Mouse (Mus musculus) common myeloid progenitor, adult 5-6 weeks (primary cell): ENCODE measurements at regions not wholly inside any gene's neighbourhood (a gene's known extent, or its start where the extent isn't known, plus 50 kb on each side); places are given as distances from the start of the nearest gene placed in this dataset.
A peak's percentile ranks its signal among the peaks of the same experiment; 100 is the strongest.

ENCODE experiments used
- ATAC-seq: replicated peaks from 2 replicates; pipeline ENCODE4 v1.8.0; 2016; ENCODE audit warnings: low read depth, mild to moderate bottlenecking, moderate TSS enrichment, inconsistent platforms; ENCODE audit not compliant: poor library complexity, severe bottlenecking

DNA sequence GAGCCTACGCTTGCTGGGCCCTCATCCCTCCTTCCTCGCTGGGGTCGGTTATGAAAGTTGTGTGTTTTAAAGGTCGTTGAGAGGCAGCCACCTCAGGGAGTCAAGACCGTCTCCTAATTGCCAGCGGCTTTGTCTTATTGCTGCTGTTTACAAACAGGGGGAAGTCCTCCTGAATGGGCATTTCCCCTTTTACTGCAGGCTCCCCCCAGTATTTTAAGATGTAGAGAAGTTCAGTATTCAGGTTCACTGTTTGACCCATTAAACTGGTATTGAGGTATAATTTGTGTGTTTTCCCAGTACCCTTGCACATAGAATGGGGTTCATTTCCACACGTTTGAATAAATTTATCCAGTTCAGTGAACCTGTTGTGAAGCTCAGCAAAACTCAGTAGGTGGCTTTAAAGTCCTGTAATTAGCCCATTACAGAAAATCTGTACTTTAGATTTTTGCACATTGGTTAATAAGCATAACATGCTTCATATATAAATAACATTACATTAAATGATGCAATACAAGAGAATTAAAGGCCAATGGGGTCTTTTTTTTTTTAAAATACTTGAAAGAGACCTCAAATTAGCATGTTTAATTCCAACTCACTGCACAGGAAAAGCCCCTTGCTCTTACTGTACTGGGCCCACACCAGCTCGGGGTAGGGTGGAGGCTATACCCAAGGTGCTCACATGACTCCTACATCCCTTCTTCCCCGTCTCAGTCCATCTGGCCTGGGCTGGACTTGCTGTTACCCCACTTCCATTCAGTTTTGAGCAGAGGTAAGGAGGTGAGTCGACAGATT lies 63.7 kb downstream of the Nkx2-1 start:
- no peak for ATAC-seq

DNA sequence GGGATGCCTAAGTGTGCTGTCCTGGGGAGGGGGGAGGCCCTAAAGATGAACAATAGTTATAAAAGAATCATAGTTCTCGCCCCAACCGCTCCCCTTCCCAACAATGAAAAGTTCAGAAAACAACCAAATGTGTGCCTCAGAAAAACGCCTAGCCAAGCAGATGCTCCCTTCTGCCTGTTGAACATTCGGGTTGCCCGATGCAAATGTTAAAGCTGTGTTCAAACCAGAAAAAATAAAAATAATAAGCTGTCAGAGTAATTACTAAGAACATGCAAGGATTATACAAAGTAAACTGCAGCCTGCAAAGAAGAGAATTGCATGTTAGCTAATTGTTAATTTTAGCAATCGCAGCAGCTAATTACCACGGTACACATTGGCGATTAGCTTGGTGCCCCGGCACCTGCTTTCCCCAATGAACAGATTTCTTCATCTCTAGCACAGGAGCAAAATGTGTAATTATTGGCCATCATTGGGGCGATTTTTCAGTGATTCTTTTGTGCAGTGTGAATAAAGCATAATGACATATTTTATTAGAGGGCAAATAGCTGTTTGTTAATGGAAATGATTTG lies 65.7 kb downstream of the Nkx2-1 start:
- ATAC-seq, result no peak

DNA sequence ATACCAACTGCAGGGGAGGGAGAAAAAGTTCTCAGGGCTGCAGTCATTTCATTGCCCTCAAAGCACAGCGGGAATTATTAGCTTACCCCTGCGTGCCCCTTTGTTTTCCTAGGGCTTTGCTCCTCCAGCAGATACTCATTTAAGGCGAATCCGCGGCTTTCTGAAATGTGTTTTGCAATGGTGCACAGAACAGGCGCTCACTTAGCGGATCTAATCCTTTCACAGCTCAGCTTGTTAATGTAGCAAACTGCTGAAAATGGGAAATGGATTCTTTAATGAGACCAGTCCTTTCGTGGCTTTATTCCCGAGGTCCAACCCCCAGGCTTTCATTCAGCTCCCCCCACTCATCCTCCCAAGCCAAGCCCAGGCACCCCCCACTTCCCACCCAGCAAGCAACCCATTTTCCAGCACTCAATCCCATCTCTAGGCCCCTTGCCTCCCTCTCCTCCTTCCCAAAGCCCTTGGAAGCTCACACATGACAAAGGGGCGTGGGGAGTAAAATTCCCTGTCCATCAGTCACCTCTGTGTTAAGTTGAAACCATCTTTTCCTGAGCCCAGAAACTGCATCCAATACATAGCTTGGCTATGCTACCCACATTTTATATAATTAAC lies 77.1 kb downstream of the Nkx2-1 start:
- no peak for ATAC-seq

DNA sequence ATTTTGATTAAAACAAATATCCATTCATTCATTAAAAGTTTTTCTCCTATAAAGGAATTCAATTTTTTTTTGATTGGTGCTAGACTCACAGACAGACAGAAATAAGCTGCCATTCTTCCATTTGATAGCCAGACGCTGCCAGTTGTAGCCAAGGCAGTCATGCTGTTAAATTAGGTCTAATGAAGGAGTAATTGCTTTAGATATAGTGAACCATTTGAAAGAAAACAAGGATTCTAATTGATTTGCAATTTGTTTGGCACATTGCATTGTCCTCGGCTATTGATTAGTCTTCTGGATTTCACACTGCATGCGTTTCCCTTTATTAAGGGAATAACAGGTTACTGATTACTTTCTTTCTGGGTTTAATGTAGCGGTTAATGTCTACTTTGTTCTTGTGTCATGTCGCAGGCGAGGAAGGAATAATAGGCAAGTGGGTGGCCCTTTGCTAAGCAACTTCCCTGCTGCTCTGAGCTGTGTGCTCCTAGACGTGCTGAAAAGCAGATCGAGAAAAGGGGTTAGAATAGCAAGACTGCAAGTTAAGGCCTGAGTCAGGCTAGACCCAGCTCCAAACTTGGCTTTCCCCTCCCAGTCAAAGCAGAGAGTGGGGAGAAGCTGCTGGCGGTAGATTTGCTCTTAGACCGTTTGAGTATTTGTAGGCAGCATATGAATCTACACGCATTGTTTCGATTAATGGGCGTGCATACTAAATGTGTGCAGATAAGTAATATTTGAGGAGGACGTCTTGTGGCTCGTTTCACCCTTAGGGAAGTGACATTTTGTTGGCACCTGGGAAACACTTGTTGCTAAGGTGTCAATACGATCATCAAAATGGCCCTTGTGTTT lies 77.8 kb downstream of the Nkx2-1 start:
- ATAC-seq, result no peak

DNA sequence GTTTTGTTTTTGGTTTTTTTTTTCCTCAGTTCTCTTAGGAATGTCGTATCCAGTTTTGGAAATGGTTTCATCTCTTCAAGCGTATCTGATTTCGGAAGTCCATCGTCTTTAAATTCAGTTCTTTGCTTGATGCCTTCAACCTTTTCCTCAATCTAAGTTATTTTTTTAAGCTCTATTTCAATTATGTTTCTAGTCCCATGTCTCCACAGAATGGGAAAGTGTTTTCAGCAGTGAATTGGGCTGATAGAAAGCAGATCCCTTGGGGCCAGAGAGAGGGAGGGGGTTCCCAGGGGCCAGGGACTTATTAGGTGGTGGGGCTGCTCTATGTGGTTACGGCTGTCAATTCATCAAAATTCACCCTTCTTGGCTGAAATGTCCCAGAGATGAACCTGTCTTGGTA lies 78.8 kb downstream of the Nkx2-1 start:
- ATAC-seq, result no peak

DNA sequence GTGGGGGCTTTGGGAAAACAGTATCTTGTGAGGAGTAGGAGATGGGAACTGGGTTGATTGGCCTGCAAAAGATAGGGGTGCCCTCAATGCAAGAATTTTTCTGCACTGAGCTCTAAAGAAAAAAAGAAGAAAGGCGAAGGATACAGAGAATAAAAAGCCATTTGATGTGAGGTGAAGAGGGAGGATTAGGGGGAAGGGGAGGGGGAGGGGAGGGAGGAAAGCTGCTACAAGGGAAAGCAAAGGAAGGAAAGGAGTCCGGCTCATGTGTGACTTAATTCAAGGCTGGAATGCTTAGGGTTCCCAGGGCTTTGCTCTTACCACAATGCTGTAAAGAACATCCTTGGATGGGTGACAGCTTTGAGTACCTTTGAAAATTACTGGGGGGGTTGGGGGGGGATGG lies 79.4 kb downstream of the Nkx2-1 start:
- no peak for ATAC-seq

DNA sequence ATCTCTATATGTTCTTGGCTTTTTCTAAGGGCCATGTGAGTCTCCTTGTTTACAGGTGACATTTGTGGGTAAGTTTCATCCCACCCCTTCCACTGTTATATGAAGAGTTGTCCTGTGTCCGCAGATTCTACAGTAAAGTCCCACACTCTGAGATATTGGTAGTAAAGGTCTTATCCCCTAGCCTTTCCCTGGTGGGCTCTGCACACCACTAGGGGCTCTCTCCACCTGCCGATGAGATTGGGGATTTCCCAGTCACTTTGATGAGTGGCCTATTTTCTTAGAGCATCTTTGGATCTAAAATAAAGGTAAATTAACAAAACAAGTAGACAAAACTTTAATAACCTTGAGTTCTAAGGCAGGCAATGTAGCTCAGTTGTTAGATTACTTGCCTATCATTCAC lies 86.4 kb downstream of the Nkx2-1 start:
- no peak for ATAC-seq

DNA sequence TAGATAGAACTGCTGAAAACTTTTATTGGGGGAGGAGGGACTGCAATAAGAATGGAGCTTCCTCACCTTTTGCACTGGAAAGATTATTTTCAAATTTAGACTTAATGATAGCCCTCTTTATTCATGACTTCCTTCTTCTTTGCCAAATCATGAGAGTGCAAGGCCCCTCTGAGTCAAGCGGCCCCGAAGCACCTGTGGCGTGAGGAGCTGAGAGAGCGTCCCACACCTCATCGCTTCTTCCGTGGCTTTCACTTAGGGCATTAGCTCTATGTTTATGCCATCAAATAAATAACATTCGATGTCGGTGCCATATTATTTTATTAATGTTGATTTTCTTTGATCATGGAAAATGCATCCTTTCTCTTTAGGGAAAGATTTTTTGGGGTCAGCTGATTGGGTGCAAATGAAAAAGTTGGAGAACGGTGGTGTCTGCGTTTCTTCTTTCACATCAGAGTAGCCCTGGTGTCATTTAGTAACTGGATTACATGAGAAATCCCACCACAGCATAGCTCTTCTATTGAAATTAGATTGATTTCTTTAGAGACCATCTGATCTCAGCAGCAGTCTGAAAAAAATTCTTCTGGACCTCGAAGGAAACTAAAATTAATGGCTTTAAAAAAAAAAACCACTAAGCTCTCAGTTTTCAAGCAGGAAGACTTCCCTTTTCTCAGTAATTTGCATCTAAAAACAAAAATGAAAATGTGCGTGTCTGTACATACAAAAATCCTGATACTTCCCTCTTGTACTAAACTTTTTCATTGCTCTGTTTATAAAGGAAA lies 87.7 kb downstream of the Nkx2-1 start:
- ATAC-seq, result no peak

DNA sequence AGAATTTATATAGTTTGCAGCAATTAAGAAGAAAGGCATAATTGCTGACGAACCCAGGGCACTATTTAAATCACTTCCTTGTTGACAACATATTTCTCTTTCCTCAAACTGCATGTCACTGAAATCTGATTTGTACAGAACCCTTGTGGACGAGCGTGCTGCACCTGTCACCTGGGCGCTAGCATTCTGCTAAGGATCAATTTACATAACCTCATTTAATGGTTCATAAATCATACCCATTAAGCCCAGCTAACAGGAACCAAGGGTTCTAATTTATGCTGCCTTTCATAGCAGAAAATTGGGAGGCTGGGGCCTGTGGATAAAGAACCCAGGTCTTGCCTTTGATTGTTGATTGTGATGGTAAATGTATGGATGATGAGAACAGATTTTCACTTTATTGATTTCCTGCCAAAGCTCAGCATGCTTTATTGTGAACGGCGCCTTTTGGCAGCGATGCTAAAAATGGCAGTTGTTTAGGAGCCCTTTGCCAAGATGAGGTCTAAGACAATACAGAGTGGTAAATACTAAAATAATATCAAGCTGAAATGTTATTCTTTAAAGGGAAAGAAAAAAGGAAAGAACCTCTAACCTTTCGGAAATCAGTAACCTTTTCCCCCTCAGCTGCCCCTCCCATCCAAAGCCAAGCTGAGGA lies 95.4 kb downstream of the Nkx2-1 start:
- ATAC-seq, result no peak

DNA sequence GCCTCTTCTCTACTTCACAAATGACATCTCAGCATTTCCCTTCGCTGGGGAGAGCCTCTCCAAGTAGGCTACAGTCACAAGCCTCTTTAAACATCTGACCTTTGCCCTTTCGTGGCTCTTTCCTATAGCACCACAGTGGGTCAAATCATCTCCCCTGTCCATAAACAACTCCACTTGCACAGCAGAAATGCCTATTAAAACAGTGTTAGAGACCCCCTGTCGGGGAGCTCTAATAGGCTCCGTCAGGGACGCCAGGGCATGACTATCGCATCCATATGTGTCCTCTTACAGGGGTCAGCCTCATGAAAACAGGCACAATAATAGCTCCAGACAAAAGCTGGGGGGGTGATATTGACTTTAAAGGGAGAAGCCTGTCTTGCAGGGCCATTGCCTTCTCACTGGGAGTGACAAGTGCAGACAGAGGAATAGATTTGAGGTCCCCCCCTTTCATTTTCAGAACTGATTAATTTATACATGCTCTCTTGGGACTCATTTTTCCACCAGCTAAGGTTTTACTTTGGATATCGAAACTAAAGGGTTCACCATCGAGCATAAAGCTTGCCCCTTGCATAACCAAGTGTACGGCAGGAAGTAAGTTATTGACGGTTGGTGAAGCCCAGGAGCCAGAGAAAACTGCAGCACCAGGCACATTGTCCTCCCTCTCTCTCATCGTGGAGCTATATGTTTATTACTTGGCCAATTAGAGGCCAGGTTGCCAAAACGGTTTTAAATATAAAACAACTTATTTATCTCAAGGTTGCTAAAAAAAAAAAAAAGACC lies 94.6 kb upstream of the Mbip start:
- ATAC-seq, result peak; percentile 80

DNA sequence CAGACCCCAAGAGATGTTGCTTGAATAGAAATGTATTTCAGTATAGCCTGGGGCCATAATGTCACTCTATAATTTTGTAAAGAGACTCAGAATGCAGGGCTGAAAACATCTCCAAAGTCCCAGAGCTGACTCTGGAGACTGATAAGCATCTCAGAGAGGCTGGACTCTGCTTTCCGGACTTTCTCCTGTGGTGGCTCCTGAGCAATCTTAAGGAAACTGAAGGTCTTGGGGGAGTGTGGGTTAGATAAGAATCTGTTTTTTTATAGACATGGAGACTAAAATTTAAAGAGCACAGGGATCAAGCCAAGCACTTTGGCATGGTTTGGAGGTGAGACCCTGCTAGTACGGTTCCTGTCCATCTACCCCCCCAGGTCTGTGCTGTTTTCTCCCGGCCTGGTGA lies 92.7 kb upstream of the Mbip start:
- peak; percentile 53 for ATAC-seq

DNA sequence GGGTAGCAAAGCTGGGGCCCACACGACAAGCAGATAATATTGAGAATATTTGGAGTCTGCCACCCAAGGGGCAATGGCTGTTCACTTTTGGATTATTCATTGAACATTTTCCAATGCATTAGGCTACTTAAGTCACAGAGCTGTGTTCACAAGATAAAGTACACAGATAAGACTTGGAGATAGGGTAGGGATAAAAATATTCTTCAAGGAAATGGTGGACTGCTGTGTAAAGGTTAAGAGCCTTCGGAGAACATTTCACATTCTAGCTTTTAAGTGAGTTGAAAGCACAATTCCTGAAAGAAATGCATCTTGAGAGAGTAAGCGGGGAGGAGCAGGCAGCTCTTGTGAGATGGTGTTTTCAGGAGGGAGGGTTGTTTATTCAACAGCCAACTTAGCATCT lies 92.3 kb upstream of the Mbip start:
- ATAC-seq, result no peak

DNA sequence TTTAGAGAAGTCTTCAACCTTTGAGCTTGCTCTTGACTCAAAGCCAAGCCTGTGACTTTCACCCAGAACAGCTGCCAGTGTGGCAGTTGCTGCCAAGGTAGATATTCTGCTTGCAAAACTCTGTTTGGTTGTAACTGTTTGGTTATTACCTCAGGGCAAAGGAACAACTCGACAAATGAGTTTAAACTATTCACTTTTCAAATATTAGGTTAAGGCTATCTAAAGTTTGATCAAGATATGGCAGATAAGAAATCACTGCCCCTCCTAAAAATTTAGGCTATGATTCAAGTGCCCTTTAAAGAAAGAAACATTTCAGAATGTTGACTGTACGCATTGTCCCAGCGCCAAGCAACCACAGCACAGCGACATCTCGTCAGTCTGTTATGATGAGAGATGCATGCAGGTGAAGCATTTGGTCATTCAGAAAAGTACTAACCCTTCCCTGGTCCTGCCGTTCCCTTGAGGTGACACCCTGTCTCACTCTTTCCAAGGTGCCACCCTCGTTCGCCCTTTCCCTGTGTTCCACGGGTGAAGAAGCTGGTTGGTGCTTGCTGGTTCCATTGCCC lies 81.1 kb upstream of the Mbip start:
- no peak for ATAC-seq

DNA sequence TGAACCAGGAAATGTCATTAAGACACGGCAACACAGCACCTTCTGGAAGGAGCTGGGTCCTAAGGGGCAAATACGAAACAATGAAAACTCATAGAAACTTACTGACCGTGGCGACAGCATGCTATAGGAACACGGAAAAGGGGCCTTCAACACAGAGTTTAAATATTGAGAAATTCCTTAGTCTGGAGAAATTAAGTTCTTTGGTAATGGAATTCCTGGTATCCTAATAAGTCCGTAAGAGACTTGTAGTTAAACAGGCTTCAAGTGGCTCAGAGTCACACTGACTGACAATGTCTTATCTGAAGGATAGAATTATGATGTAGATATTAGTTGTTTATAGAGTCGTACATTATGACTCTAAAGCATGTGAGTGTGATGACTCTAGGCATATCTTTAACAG lies 70.4 kb upstream of the Mbip start:
- no peak for ATAC-seq

DNA sequence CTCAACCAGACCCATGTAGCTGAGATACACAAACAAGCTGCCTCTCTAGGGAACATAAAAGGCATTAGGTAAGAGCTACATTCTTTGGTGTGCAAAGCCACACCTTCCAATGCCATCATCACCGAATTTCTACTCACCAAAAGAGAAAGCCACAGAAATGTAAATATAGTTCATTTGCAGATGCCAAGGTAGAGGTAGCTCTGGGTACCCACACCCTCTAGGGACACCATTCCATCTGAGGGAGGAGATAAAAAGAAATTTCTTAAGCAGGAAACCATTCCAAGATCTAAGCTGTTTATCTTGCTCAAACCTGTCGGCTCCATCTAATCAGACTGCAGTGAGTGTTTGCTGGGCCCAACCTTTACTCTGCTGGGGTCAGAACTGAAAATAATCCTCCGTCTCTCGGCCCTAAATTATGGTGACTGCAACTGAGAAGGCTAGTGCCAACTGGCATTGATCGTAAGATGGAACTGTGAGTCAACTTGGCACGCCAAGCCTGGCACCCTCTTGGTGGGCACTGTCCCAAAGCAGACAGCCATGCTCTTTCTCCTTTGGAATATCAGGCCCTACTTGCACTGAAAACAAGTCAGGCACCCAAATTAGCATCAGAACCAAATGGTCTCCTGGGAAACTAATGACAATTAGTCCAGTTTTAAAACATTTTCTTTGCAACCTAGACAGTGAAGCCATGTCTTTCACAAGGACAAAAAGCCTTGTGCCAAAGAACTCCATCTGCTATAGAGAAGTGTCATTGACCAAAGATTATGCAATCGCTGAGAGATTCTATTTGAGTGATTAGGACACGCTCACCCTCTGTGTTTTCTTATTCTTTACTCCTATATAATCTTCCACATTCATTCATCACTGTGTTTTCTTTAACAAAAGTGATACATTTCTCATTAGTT lies 69.4 kb upstream of the Mbip start:
- ATAC-seq, result no peak

DNA sequence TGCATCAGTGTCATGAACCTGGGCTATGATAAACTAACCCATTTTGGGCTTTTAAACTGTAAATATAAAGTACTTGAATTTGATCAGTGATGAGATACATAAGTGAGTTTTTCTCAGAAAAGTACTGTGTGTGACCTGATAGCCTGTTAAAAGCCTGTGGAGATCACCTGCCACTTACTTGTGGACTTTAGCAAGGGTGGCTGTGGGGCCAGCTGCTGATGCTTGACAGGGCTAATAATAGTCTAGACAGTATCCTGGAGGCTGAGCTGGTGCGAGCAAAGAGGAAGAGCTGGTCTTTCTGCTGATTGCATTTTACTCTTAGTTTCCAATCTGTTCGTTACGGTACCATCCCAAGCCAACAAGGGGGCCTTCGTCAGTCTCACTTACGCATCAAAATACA lies 60.0 kb upstream of the Mbip start:
- ATAC-seq, result no peak

DNA sequence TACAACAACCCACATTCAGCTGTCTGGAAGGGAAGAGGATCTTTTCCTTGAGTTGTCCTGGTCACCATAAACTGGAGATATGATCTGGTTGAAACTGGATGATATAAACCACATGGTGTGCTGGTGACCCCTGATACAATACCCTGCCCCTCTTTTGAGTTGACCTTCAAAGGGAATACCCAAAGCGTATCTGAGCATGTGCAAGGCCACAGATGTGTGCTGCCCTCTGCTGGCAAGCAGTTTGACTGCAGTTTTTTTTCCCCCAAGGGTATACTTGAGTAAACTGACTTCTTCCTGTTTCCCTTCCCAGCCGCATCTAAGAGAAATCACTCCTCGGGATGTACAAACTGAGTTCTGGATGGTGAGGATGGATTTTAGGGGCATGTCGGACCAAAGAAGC lies 59.1 kb upstream of the Mbip start:
- peak; percentile 89 for ATAC-seq

DNA sequence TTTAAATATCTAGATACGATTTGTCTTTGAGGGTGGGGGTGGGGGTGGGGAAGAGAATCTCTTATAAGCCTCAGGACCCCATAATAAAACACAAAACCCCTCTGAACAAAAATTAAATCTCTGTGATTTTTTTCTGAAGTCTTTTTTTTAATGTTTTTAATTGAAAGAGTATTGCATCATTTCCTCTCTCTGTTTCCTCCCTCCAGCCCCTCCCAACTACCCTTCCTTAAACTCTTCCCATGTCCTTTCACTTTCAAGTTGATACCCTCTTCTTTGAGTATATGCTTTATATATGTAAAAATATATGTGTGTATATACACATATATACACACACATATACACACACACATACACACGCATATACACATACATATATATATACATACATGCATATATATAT lies 58.6 kb upstream of the Mbip start:
- ATAC-seq, result no peak
